Mouse (Mus musculus) brain, embryonic 14.5 days (tissue): Measurements from ENCODE around the gene Tbc1d7. TPM values are rescaled to one million over a fixed set of nuclear protein-coding genes. Genes with fewer than 3 reads are reported as not detected.

ENCODE experiments used
- DNase-seq: peaks from one replicate; pipeline ENCODE4 v3.0.0-alpha.2; 2011; ENCODE audit warnings: low read depth
- CTCF ChIP-seq: fragments of 200-500 bp; IDR thresholded peaks from 2 replicates; pipeline ENCODE4 v1.5.1; 2012; ENCODE audit warnings: inconsistent platforms, mild to moderate bottlenecking, moderate library complexity, borderline replicate concordance; ENCODE audit not compliant: insufficient read depth, insufficient read length; ENCODE audit errors: extremely low read depth
- POLR2A ChIP-seq: fragments of 200-500 bp; IDR thresholded peaks from 2 replicates; pipeline ENCODE4 v1.6.1; 2012; ENCODE audit warnings: mild to moderate bottlenecking, inconsistent platforms, borderline replicate concordance; ENCODE audit not compliant: poor library complexity, insufficient read depth, insufficient read length, severe bottlenecking; ENCODE audit errors: extremely low read depth
- polyA plus RNA-seq: library from polyadenylated mRNA; depleted of rRNA; stranded (reverse); fragments of >200 nt; gene quantifications from 2 replicates; pipeline ENCODE4 v1.2.3, GENCODE M21; 2012

Gene Tbc1d7
- polyA plus RNA-seq, 1 experiment = 46.2 TPM

DNA sequence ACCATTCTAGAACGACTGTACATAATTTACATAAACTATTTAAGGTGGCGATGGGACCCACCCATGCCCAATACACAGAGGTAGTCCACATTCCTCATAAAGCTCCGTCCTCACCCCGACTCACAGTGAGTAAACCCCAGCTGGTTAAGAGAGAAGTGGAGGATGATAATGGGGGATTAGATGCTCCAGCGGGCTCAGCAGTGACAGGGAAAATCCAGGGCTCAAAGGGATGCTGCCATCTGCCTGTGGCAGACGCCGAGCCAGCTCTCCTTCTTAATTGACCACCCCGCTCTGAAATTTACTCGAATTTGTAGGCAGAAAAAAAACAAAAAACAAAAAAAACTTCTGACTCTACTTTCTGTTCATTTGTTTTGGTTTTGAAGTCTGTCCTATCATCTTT lies 3.6 kb downstream of the Tbc1d7 start:
- peak; percentile 12 for DNase-seq
- TF ChIP-seq CTCF (0 out of 2 replicates have a peak, but pooled peaks have one; percentile 3), POLR2A (no peak)

GRCm38 (mm10) chr13:43159429-43159828 lies 11.9 kb downstream of the Tbc1d7 start:
- DNase-seq = no peak
- TF ChIP-seq POLR2A = no peak
- TF ChIP-seq CTCF = no peak

DNA sequence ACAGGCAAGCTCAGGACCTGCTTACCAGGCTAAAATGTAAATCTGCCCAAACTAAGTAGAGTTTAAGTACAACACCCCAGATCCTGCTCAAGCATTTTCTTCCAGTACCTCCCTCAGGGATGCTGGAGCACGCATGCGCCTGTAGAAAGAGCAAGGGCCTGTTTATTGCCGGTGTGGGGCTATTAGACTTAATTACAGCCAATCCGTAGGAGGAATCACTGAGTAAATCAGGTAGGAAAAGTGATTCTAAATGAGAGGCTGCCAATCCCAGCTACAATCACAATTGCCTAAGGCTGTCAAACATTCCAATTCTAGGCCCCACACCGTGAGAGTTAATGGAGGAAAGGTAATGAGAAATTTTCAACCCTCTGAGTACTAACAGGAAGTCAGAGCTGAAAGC lies 13.0 kb downstream of the Tbc1d7 start:
- TF ChIP-seq POLR2A (no peak), CTCF (no peak)
- peak; percentile 31 for DNase-seq

- DNase-seq = no peak
- TF ChIP-seq CTCF (no peak), POLR2A (no peak)
Measured at GRCm38 (mm10) chr13:43157370-43157769, 13.9 kb downstream of the Tbc1d7 start.

GRCm38 (mm10) chr13:43152005-43152520 lies 19.2 kb downstream of the Tbc1d7 start:
- TF ChIP-seq POLR2A = no peak
- no peak for TF ChIP-seq CTCF
- DNase-seq = no peak

- TF ChIP-seq POLR2A (no peak), CTCF (no peak)
- no peak for DNase-seq
Measured at GRCm38 (mm10) chr13:43149661-43150060, 21.6 kb downstream of the Tbc1d7 start.

DNA sequence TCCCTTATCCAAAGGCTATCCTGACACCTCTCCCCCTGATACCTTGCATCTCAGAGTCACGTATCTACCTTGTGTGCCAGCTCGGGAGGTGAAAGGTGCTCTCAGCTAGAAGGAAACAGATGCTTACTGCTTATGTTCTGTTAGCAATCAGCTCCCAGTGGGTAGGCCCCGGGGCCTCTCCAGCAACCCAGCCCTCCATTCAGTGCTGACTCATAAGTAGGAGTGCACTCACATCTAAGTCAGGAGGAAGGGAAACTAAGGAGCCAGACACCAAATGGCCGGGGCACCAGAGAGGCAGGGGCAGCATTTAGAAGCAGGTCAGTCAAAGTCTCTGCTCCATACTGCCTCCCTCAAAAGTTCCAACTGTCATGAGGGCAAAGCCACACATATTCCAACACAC lies 22.6 kb downstream of the Tbc1d7 start:
- TF ChIP-seq POLR2A = no peak
- no peak for TF ChIP-seq CTCF
- DNase-seq = no peak

GRCm38 (mm10) chr13:43146515-43147258 lies 24.6 kb downstream of the Tbc1d7 start:
- TF ChIP-seq POLR2A = no peak
- TF ChIP-seq CTCF = no peak
- DNase-seq = no peak

DNA sequence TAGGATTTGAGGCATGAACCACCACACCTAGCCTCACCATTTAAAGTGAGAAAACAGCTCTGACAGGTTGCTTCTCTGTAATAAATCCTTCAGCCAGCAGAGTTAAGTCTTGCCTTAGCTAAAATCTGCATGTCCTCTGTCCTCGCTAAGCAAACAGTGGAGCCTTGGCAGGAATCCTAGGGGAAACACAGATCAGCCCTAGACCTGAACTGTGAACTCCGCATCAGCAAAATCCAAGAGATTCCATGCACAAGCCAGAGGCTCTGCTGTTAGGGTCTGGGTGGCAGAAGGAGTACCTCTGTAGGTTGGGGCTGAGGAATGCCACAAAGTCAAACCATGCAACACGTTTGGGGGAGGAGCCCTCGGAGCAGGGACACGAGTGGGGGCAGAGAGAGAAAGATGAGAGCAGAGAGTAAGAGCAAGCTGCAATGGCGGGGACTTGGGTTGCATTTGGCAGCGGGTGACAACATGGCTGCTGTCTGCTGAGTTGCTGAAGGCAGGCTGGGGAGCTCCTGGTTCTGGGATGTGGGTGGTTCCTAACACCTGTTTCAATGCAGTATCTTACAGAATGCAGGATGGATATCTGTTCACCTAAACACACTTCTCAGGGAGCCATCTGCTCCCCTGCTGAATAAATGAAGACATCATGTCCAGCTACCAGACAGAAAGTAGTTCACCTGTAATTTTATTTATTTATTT lies 26.4 kb downstream of the Tbc1d7 start:
- no peak for TF ChIP-seq CTCF
- TF ChIP-seq POLR2A = no peak
- DNase-seq = no peak

DNA sequence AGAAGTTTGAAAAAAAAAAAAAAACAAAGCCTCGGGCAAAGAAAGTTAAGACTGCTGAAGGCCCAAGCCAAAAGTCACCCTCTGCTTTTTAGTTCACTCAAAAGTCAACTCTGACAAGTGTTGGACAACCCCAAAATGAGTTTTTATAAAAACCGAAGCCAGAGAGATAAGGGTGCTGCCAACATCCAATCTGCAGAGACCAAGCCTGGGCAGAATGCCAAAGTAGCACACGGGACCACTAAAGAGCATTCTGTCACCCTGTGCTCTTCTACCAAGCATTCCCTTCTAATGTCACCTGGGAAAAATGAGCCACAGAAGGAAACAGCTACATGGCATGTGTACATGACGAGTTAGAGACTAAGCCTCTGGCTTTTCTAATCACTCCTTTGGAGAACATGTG lies 36.8 kb downstream of the Tbc1d7 start:
- peak; percentile 53 for DNase-seq
- TF ChIP-seq POLR2A (no peak), CTCF (no peak)

DNA sequence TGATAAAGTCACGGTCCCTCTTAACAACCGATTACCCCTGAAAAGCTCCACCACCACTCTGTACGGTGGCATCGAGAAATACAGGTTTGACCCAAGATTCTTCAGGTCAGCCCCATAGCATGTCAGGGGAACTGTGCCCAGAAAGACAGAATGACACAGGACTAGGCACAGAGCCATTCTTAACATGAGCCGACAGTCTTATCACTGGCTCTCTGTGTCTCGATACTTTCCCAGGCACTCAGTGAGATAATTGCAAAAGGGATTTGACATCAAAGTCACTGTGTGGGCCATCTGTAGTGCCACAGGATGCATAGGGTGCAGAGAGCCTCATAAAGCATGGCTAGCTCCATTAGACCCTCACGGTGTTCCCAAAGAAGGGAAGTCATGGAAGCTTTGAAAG lies 37.9 kb downstream of the Tbc1d7 start:
- TF ChIP-seq CTCF (no peak), POLR2A (no peak)
- no peak for DNase-seq

DNA sequence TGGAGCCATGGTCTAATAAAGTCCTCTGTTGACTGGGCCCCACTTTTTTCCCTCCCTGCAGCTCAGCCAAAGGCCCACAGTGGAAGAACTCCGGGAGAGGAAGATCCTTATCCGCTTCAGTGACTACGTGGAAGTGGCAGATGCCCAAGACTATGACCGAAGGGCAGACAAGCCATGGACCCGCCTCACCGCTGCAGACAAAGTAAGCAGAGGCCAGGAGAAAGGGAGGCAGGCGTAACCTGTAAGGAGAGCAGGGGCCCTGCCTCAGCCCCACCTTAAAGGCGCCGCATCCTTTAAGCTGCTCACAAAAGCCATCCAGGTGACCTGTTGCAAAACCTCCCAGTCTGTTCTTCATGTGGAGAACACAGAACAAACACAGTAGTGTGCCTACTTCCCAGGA lies 38.4 kb downstream of the Tbc1d7 start:
- TF ChIP-seq CTCF (no peak), POLR2A (no peak)
- no peak for DNase-seq

DNA sequence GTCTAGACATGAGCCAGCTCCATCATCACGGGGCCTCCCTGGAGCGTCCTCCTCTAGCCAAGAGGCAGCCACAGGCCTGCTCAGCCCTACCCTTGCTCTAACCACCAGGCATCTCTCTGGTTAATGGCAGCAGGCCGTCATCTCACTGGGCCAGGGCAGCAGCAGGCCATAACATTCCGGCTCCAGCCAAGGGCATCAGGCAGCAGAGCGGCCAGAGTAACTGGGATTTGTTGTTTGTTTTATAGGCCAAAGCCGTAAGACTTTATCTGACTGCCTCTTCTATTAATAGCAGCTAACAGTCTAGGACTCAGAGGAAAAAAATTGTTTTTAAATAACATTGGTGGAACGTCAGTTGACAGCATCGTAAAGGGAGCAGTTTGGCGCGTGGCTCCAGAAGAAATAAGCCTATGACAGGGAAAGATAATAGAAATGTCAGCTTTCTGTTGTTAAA lies 39.5 kb downstream of the Tbc1d7 start:
- TF ChIP-seq POLR2A (no peak), CTCF (no peak)
- DNase-seq = no peak
